Mouse (Mus musculus): ENCODE measurements around the gene Hrk. TPM values are rescaled to one million over a fixed set of nuclear protein-coding genes. Genes with fewer than 3 reads are reported as not detected.

Hrk gene
- total and polyA plus RNA-seq, 3 experiments, result not detected

DNA sequence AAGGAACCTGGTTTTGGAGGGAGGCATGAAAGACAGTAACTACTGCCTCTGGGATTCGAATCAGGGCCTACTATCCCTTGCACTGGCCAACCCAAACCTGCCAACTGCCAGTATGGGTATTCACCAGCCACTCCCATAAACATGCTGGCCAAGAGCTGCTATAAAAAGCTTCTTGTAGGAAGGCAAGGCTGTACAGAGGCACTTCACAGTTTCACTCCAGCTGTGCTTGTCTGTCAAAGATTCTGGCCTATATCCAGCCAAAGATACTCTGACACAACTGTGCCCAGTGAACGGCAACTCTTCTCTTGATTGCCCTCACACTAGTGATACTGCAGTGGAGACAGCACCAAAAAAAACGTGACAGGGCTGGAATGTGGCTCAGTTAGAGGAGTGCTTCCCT, 14.7 kb upstream of the Hrk start:
- Histone ChIP-seq H3K27me3 (replicated peaks) (no peaks in the 10 kb centered on the region), H3K4me3 (replicated peaks in 1 of 3; ENCODE audit: low read depth in 2 of 3, low read length in 2 of 3, poor library complexity in 1 of 3) (no peak overlapping the region), H3K79me2 (replicated peaks; ENCODE audit: control insufficient read depth, extremely low read depth, insufficient read depth, poor library complexity, severe bottlenecking) (peaks cover 23% of the 10 kb centered on the region), H3K36me3 (replicated peaks in 1 of 2; ENCODE audit: control insufficient read depth in 1 of 2, insufficient read depth in 1 of 2, low read length in 1 of 2) (peaks cover 12 to 77% of the 10 kb centered on the region in 2 experiments), H3K27ac (ENCODE audit: insufficient read depth, low read depth) (no peak overlapping the region), H3K4me1 (ENCODE audit: control insufficient read depth in 1 of 2, insufficient read depth in 2 of 2) (peaks cover 0 to 16% of the 10 kb centered on the region in 2 experiments; a peak in 2 of 4 replicates), H3K9ac (ENCODE audit: insufficient read depth, low read depth) (no peak overlapping the region), H3K4me2 (ENCODE audit: insufficient read depth, low read depth, poor library complexity, severe bottlenecking) (no peak overlapping the region), H3K9me3 (replicated peaks; ENCODE audit: low read length) (no peaks in the 10 kb centered on the region)
- DNase-seq (ENCODE audit: extremely low read depth), result no peak
- in situ Hi-C loops (cut with MboI; ENCODE audit: low pct_ligation_motif_present, low pct_unique_long_range_greater_than_20kb, low sequenced_read_pairs) (no loop called here), dilution Hi-C loops (cut with MboI; ENCODE audit: extremely low pct_ligation_motif_present, extremely low pct_unique_long_range_greater_than_20kb, low sequenced_read_pairs) (no loop called here)
- TF ChIP-seq JUN (IDR thresholded peaks at IDR 0.05; ENCODE audit: insufficient read depth, low read depth, low read length), result no peak
- TF ChIP-seq MXI1 (IDR thresholded peaks at IDR 0.05; ENCODE audit: low read depth, low read length), result no peak
- no peak for TF ChIP-seq USF1 (IDR thresholded peaks at IDR 0.05; ENCODE audit: low read depth, low read length)
- no peak for TF ChIP-seq POLR2AphosphoS2 (IDR thresholded peaks at IDR 0.05; ENCODE audit: low read depth, low read length)
- TF ChIP-seq TCF12 (IDR thresholded peaks at IDR 0.05; ENCODE audit: low read depth, low read length), result no peak
- no peak for TF ChIP-seq ZMIZ1 (IDR thresholded peaks at IDR 0.05; ENCODE audit: low read depth, low read length)
- TF ChIP-seq NELFE (IDR thresholded peaks at IDR 0.05; ENCODE audit: low read depth, low read length), result no peak

DNA sequence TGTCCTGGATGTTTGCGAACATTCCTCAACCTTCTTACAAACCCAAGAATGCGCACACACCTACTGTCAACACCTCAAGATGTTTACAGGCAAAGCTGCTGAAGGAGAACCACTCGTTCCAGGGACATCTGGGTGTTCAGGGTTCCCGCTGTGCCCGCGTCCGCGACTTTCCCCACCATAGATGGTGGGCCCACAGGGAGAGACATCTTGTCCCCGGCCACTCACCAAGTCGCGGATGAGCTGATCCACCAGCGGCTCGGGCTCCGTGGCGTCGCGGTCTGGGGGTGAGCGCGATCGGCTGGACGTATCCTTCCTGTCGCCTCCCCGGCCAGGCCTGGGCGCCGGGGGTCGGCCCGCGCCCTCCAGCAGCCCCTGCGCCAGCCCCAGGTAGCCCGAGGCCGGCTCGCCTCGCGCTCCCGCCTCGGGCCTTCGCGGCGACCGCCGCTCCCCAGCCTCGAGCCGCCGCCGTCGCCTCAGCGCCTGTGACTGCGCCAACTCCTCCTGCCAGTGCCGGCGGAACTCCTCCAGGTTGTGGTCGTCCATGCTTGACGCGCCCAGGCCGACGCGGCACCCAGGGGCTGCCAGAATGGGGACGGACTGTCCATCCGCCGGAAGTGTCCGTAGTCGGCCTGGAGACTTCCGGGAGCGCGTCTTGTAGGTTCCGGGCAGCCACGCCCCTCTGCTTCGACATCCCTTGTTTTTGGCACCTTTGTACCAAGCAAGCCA, 9.4 kb upstream of the Hrk start, which contains the start of gene Fbxw8:
Gene Fbxw8 (minus strand): TSS at position 626 of the 726 bp plus-strand sequence.
- Histone ChIP-seq H3K27ac (ENCODE audit: insufficient read depth, low read depth) (no peak within 1 kb of the TSS; the same call in 1 of the 2 replicates), H3K9ac (ENCODE audit: insufficient read depth, low read depth) (peak within 1 kb of the TSS; percentile 88), H3K36me3 (replicated peaks in 1 of 2; ENCODE audit: control insufficient read depth in 1 of 2, insufficient read depth in 1 of 2, low read length in 1 of 2) (peaks cover 0 to 29% of the 10 kb centered on the region in 2 experiments), H3K27me3 (replicated peaks) (peaks cover 12% of the 10 kb centered on the region), H3K4me1 (ENCODE audit: control insufficient read depth in 1 of 2, insufficient read depth in 2 of 2) (peaks cover 4 to 16% of the 10 kb centered on the region in 2 experiments; a peak in 3 of 4 replicates), H3K79me2 (replicated peaks; ENCODE audit: control insufficient read depth, extremely low read depth, insufficient read depth, poor library complexity, severe bottlenecking) (peaks cover 21% of the 10 kb centered on the region), H3K4me2 (ENCODE audit: insufficient read depth, low read depth, poor library complexity, severe bottlenecking) (peak within 1 kb of the TSS; percentile 96), H3K9me3 (replicated peaks; ENCODE audit: low read length) (no peaks in the 10 kb centered on the region), H3K4me3 (replicated peaks in 1 of 3; ENCODE audit: low read depth in 2 of 3, low read length in 2 of 3, poor library complexity in 1 of 3) (peak within 1 kb of the TSS; percentile 94 to 97 (median 95))
- peak; percentile 89 for DNase-seq (ENCODE audit: extremely low read depth)
- dilution Hi-C loops (cut with MboI; ENCODE audit: extremely low pct_ligation_motif_present, extremely low pct_unique_long_range_greater_than_20kb, low sequenced_read_pairs), result no loop called here
- in situ Hi-C loops (cut with MboI; ENCODE audit: low pct_ligation_motif_present, low pct_unique_long_range_greater_than_20kb, low sequenced_read_pairs), result no loop called here
- TF ChIP-seq USF2 (conservative IDR thresholded peaks at IDR 0.05; ENCODE audit: low read depth, low read length), result no peak
- TF ChIP-seq MXI1 (IDR thresholded peaks at IDR 0.05; ENCODE audit: low read depth, low read length), result peak; percentile 96
- TF ChIP-seq SMC3 (IDR thresholded peaks at IDR 0.05; ENCODE audit: low read depth, low read length), result no peak
- TF ChIP-seq MAFK (IDR thresholded peaks at IDR 0.05; ENCODE audit: insufficient replicate concordance, low read length), result no peak
- TF ChIP-seq KAT2A (IDR thresholded peaks at IDR 0.05; ENCODE audit: insufficient replicate concordance, low read length), result peak; percentile 91; the same call in 1 of the 2 replicates
- TF ChIP-seq PAX5 (IDR thresholded peaks at IDR 0.05; ENCODE audit: low read length), result no peak
- no peak for TF ChIP-seq USF1 (IDR thresholded peaks at IDR 0.05; ENCODE audit: low read depth, low read length)
- TF ChIP-seq MYC (IDR thresholded peaks at IDR 0.05; ENCODE audit: low read depth, low read length), result peak; percentile 33; the same call in 1 of the 2 replicates
- TF ChIP-seq ZC3H11A (IDR thresholded peaks at IDR 0.05; ENCODE audit: low read depth, low read length), result no peak
- peak; percentile 81 for TF ChIP-seq MEF2A (IDR thresholded peaks at IDR 0.05; ENCODE audit: borderline replicate concordance, low read depth, low read length)
- TF ChIP-seq NELFE (IDR thresholded peaks at IDR 0.05; ENCODE audit: low read depth, low read length), result peak; percentile 64; the same call in 1 of the 2 replicates
- no peak for TF ChIP-seq ETS1 (conservative IDR thresholded peaks at IDR 0.05; ENCODE audit: low read depth, low read length)
- TF ChIP-seq POLR2A (IDR thresholded peaks at IDR 0.05; ENCODE audit: low read depth, low read length), result peak; percentile 78
- peak; percentile 38; the same call in 1 of the 2 replicates for TF ChIP-seq GABPA (IDR thresholded peaks at IDR 0.05; ENCODE audit: insufficient replicate concordance, low read depth, low read length)
- no peak for TF ChIP-seq UBTF (IDR thresholded peaks at IDR 0.05; ENCODE audit: low read depth, low read length)
- peak; percentile 71 for TF ChIP-seq IRF4 (IDR thresholded peaks at IDR 0.05; ENCODE audit: low read depth, low read length)
- TF ChIP-seq CHD1 (IDR thresholded peaks at IDR 0.05; ENCODE audit: low read depth, low read length), result no peak
- peak; percentile 96 for TF ChIP-seq HCFC1 (IDR thresholded peaks at IDR 0.05; ENCODE audit: low read depth, low read length)
- peak; percentile 96 for TF ChIP-seq SIN3A (IDR thresholded peaks at IDR 0.05; ENCODE audit: low read length)
- TF ChIP-seq ZNF384 (IDR thresholded peaks at IDR 0.05; ENCODE audit: low read depth, low read length), result no peak
- no peak for TF ChIP-seq ZKSCAN1 (IDR thresholded peaks at IDR 0.05; ENCODE audit: borderline replicate concordance, low read depth, low read length)
- no peak for TF ChIP-seq JUN (IDR thresholded peaks at IDR 0.05; ENCODE audit: insufficient read depth, low read depth, low read length)
- TF ChIP-seq TBP (conservative IDR thresholded peaks at IDR 0.05; ENCODE audit: low read depth, low read length), result 0 out of 2 replicates have a peak, but pooled peaks have one; percentile 55
- TF ChIP-seq CHD2 (IDR thresholded peaks at IDR 0.05; ENCODE audit: low read length), result 0 out of 2 replicates have a peak, but pooled peaks have one; percentile 33
- TF ChIP-seq NRF1 (IDR thresholded peaks at IDR 0.05; ENCODE audit: low read depth, low read length), result no peak
- TF ChIP-seq POLR2AphosphoS2 (IDR thresholded peaks at IDR 0.05; ENCODE audit: low read depth, low read length), result no peak
- no peak for TF ChIP-seq E2F4 (IDR thresholded peaks at IDR 0.05; ENCODE audit: insufficient replicate concordance, low read depth, low read length)
- TF ChIP-seq ELF1 (IDR thresholded peaks at IDR 0.05; ENCODE audit: low read depth, low read length), result peak; percentile 83
